Comparison of ENCODE assay signal across 12 mouse cellular contexts in the genomic region with DNA sequence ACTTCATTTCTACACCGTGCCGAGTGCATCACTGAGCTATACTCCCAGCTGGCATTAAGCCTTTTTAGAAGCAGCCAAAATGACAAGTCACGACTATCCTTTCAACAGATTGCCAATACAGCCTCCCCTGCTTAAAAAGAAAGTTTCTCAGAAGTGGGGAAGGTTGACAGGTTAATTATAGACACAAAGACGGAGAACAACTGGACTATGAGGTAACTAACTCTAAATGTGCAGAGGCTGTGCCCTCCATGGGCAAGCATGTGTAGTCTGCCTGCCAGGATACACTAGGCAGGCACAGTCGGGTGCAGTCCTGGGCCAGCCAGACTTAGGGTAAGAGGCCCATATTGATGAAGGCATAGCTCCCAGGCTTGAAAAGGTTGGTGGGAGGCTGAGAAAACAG. TPM values are rescaled to one million over a fixed set of nuclear protein-coding genes. Genes with fewer than 3 reads are reported as not detected.
DNase-seq lines count a peak whose midpoint lies in the region; ATAC-seq and TF ChIP-seq lines count a peak whose summit lies in the region.
"Had no signal": no experiment of that assay in that cellular context is flagged by ENCODE, and none has a peak within 500 bp of the region (broad histone marks: within the 10 kb centered on the region; RNA-seq: fewer than 3 reads in every experiment).

No protein-coding gene starts in this region.

- no peak for ATAC-seq in limb, embryonic 15.5 days (ENCODE audit: insufficient number of reproducible peaks, low FRiP score, low TSS enrichment, low read depth)
- ATAC-seq in megakaryocyte progenitor cell, adult 5-6 weeks (replicated peaks; ENCODE audit: poor library complexity): no peak
- ATAC-seq: forebrain, postnatal 0 days had no signal

- H3K4me1 ChIP-seq in heart, embryonic 10.5 days: peaks cover 24% of the 10 kb centered on the region
- peaks cover 52% of the 10 kb centered on the region for H3K4me1 ChIP-seq in E14TG2a.4 (replicated peaks; ENCODE audit: low read depth, low read length)
- H3K4me1 ChIP-seq in embryonic fibroblast, embryonic 13.5 days (ENCODE audit: control insufficient read depth, insufficient read depth, low read length): peaks cover 4% of the 10 kb centered on the region; the same call in 1 of the 2 replicates
- peaks cover 15% of the 10 kb centered on the region for H3K4me1 ChIP-seq in limb, embryonic 15.5 days

- no peak for DNase-seq in heart, embryonic 10.5 days (ENCODE audit: low spot score)
- no peak for DNase-seq in heart, adult 8-10 months (ENCODE audit: low spot score)
- DNase-seq in layer of hippocampus, postnatal 14 days (ENCODE audit: low spot score in 2 of 2): no peak
- no peak for DNase-seq in testis, postnatal 14 days (ENCODE audit: low spot score)
- DNase-seq: forebrain, postnatal 0 days; kidney, postnatal 36 days; thymus, adult 18-20 months had no signal

- H3K36me3 ChIP-seq in heart, embryonic 10.5 days: peaks cover 6% of the 10 kb centered on the region; the same call in 1 of the 2 replicates
- peaks cover 30% of the 10 kb centered on the region for H3K36me3 ChIP-seq in E14TG2a.4 (ENCODE audit: insufficient read depth, low read length)
- H3K36me3 ChIP-seq in limb, embryonic 15.5 days: no peaks in the 10 kb centered on the region
- H3K36me3 ChIP-seq: hindbrain, embryonic 12.5 days had no signal

- H3K4me2 ChIP-seq in limb, embryonic 15.5 days: peak overlapping the region; percentile 97

- H3K27ac ChIP-seq in heart, embryonic 10.5 days: 0 out of 2 replicates have a peak overlapping the region, but pooled peaks have one; percentile 42
- H3K27ac ChIP-seq in embryonic fibroblast, embryonic 13.5 days (ENCODE audit: insufficient read depth, low read length): no peak overlapping the region
- no peak overlapping the region for H3K27ac ChIP-seq in limb, embryonic 15.5 days
- H3K27ac ChIP-seq: hindbrain, embryonic 12.5 days had no signal

- WGBS in heart, embryonic 10.5 days: 60% methylated on average over 5 of the region's 5 CpGs
- WGBS in limb, embryonic 15.5 days: 65% methylated on average over 5 of the region's 5 CpGs

- H3K9ac ChIP-seq in limb, embryonic 15.5 days: no peak overlapping the region
- H3K9ac ChIP-seq: forebrain, postnatal 0 days; hindbrain, embryonic 12.5 days had no signal

- no peak for TF ChIP-seq CTCF in E14TG2a.4 (conservative IDR thresholded peaks at IDR 0.05; ENCODE audit: low read length)
- no peak for TF ChIP-seq CTCF in embryonic fibroblast, embryonic 13.5 days (IDR thresholded peaks at IDR 0.05; ENCODE audit: borderline replicate concordance, insufficient read depth, low read length)

- TF ChIP-seq POLR2A in embryonic fibroblast, embryonic 13.5 days (IDR thresholded peaks at IDR 0.05; ENCODE audit: low read depth, low read length): no peak

- no peaks in the 10 kb centered on the region for H3K27me3 ChIP-seq in heart, embryonic 10.5 days (ENCODE audit: insufficient read depth, poor library complexity, severe bottlenecking)
- H3K27me3 ChIP-seq in E14TG2a.4 (ENCODE audit: insufficient read depth, low read length): peaks cover 6% of the 10 kb centered on the region; the same call in 1 of the 2 replicates
- peaks cover 16% of the 10 kb centered on the region for H3K27me3 ChIP-seq in limb, embryonic 15.5 days

- H3K9me3 ChIP-seq in heart, embryonic 10.5 days: no peaks in the 10 kb centered on the region
- H3K9me3 ChIP-seq in E14TG2a.4 (ENCODE audit: low read length): peaks cover 3% of the 10 kb centered on the region; the same call in 1 of the 2 replicates
- no peaks in the 10 kb centered on the region for H3K9me3 ChIP-seq in limb, embryonic 15.5 days
- H3K9me3 ChIP-seq: hindbrain, embryonic 12.5 days had no signal

- peak overlapping the region; percentile 86 for H3K4me3 ChIP-seq in heart, embryonic 10.5 days
- 0 out of 2 replicates have a peak overlapping the region, but pooled peaks have one; percentile 95 for H3K4me3 ChIP-seq in E14TG2a.4 (replicated peaks; ENCODE audit: low read length)
- peak overlapping the region; percentile 96 for H3K4me3 ChIP-seq in embryonic fibroblast, embryonic 13.5 days (ENCODE audit: insufficient read depth, low read length)
- H3K4me3 ChIP-seq in limb, embryonic 15.5 days: peak overlapping the region; percentile 63; the same call in 1 of the 2 replicates

RNA-seq across cellular contexts. Expression of gene Pdlim1, which starts 2.1 kb away (rescaled TPM):
- 262 and 337 TPM in 2 replicates for polyA plus RNA-seq in heart, embryonic 10.5 days (2016; fragmentation: Nextera tagmentation; extraction: Ambion mirVana)
- 100 to 1,000 TPM; 114 to 157 (median 136) TPM for total RNA-seq in heart, adult 8-10 months (2022)
- polyA plus RNA-seq in embryonic fibroblast, embryonic 13.5 days (2011; ENCODE audit: insufficient read length, low read depth, missing spikeins): 121 and 212 TPM in 2 replicates
- polyA plus RNA-seq in limb, embryonic 15.5 days (2015; fragmentation: Nextera tagmentation; extraction: Ambion mirVana): 179 and 204 TPM in 2 replicates
- 10 to 100 TPM in 1 of 2 experiments, 1 to 10 TPM in 1; 9.0 to 17.2 TPM for total RNA-seq in layer of hippocampus, postnatal 14 days (2021)
- 49.9 and 83.4 TPM in 2 replicates for total RNA-seq in megakaryocyte progenitor cell, adult 5-6 weeks (2015)
- total RNA-seq in megakaryocyte progenitor cell, adult 5-6 weeks (2017): 36.9 and 46.5 TPM in 2 replicates
